Mouse (Mus musculus) gastrocnemius, adult 8-10 months (tissue): Measurements from ENCODE around the gene Cldn14. TPM values are rescaled to one million over a fixed set of nuclear protein-coding genes. Genes with fewer than 3 reads are reported as not detected.
"Not testable (repeated sequence)": the region's sequence is repeated elsewhere in the genome, so short reads cannot be mapped to it uniquely, and the experiment has no call there.

ENCODE experiments used
- DNase-seq, 2 experiments: peaks; one replicate each; pipeline ENCODE4 v3.0.0; 2022; ENCODE audit warnings: low spot score in 2 of 2
- total RNA-seq, 4 experiments: library from RNA; stranded (reverse); gene quantifications; 2 replicates each; pipeline ENCODE4 v1.2.4; 2022

The Cldn14 gene
- total RNA-seq, 4 experiments from 2014 or later = not detected

DNA sequence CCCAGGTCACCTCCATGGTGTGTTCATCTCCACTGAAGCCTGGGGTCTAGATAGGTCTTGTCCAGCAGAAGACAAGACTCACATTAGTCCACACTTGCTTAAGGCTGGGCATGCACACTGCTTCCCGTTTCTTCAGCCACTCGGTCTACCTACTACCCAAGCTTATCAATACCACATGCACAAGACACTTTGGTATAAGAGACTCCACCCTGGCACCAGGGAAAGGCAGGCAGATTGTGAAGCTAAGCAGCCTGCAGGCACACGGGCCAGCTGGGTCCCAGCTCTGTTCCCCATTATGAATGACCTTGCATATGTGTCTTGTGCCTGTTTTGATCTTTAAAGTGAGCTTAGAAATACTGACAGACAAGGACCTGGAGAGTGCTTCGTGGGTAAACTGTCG is 719 bp upstream of the Cldn14 start:
- DNase-seq = no peak

DNA sequence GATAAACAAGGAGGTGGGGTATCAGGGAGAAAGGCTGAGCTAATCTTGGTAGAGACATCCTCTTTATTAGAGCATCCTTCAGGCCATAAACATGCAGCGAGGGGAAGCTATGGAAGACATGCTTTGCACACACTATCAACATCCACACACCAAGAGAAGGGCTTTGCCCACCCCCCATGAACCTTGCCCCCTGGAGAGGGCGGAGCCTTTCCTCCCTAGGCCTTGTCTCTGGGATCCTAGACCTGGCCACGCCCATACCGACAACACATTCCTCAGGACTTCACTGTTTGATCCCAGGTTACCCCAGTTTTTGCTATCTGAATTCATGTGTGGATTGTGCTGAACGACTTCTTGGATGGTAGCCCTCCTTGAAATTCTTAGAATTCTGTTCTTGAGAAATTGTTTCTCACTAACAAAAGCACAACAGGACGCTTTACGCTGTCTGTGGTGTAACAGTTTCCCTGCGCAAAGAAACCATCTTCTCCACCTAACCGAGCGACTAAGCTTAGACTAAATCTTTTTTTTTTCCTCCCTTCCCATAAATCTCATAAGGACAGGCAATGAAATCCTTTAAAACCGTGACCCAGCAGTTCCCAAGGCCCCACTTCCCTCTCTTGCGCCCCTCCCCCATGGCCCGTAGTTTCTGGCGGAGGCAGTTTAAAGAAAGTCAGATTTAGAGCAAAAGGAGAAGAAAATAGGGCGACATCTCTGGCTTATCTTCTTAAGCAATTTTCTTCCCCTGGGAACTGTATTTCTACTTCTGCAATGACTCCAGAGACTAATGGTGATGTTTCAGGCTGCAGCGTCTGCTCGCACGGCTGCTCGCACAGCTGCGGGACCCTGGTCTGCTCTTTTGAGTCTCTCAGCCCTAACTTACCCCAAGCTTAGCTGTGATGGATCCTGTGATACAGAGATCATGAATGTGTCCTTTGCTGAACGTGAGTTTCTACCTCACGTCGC is 1.7 kb downstream of the Cldn14 start:
- no peak for DNase-seq

DNA sequence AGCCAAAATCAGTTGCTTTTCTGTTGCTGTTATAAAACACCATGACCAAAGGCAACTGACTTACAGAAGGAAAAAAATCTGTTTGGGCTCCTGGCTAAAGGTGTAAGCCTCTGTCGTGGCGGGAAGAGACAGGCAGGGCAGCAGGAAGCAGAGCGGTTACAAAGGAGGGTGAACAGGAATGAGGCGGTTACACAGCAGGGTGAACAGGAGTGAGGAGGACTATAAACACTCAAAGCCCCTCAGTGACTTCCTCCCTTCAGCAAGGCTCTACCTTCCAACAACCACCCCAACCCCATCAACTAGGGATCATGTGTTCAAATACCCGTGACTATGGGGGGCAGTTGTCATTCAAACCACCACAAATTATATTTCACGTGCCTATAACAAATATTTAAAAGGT is 5.2 kb downstream of the Cldn14 start:
- no peak for DNase-seq

DNA sequence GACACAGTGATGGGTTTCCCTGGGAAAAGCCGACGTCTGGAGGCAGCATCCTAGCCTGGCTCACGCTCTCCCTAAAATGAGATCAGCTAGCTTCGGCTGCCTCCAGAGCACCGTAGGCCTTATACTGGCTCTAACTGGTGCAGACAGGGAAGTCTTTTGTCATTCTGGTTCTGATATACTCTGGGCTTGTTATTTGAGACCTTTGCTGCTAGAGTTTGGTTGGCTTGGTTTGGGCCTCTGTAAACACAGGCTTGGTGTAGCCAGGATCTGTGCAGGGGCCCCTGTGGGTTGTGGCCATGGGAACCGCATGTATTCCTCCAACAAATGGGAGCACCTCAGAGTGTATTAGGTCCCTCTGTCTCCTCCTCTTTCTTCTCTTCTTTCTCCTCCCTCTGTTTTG is 7.3 kb downstream of the Cldn14 start:
- DNase-seq = no peak

DNA sequence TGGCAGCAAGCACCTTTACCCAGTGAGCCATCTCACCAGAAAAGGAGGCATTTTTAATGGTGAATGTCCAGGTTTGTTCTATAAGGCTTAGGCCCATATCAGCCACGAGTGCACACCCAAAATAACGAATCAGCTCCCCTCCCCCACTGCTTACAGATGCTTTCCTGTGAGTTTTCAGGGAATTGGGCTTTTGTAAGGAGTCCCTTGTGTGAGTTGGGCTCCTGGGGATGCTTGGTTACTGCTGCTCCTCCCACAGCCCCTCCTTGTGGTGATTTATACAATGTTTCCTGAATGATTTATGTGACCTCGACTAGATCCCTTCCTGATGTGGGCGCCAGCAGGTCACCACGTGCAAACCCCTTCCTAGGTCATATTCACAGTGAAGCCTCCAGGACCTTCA is 9.7 kb downstream of the Cldn14 start:
- no peak for DNase-seq

DNA sequence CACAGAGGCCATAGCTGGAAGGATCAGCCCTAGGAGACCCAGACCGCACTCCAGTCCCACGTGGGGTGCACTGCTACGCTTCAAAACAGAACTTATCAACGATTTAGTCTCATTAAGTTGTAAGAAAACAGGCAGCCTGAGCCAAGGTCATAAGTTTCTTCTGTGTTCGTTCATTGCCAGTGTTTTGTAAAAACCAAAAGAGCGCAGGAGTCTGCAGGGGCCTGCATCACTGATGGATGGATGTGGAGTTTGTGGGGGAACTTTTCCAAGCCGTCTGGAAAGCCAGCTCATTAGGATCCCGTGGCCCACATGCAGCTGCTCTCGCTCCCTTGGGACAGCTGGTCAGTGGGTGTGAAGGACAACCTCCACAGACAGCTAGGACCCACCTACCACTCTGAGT is 25.1 kb downstream of the Cldn14 start:
- DNase-seq = no peak

DNA sequence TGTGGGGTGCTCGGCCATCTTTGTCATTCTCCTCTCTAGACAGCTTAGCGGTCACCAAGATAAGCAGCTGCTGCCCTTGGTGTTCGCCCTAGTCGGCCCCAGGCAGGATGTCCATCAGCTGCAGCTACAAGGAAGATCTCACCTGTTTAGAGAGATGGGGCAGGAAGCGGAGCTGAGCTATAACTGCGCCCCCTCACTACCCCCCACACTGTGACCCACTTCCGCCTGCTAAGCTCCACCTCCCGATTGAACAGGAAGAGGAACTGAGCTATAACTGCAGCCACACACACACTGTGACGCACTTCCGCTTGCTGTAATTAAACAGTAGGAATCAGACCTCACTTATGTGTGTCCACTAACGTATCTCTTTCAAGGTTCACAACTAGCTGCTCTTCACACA is 26.3 kb downstream of the Cldn14 start:
- no peak for DNase-seq

DNA sequence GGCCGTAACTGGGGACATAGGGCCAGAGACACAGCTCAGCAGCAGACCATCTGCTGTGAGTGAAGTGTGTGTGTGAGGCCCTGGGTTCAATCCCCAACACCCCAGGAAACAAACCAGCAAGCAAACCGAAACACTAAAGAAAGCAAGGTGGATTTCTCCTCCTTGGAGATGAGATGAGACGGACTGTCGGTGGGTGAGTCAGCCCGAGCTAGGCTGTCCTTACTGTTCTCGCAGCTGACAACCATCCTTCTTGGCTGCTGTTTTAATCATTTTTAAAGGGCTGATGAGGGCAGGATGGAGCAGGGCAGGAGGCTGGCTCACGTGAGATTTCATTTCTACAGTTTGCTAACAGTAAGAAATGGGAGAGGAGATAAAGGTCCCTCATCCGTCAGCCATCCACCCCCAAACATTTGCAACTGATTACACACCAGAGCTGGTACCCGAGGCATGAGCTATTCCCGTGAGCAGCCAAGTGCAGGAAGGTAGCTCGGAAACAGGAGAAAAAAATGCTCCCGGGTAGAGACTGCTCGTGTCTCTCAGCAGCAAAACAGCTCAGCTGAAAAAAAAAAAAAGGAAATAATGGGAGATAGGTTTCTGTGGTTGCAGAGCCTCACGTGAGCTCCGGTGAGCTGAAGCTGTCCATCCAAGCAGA is 27.3 kb downstream of the Cldn14 start:
- DNase-seq = no peak

DNA sequence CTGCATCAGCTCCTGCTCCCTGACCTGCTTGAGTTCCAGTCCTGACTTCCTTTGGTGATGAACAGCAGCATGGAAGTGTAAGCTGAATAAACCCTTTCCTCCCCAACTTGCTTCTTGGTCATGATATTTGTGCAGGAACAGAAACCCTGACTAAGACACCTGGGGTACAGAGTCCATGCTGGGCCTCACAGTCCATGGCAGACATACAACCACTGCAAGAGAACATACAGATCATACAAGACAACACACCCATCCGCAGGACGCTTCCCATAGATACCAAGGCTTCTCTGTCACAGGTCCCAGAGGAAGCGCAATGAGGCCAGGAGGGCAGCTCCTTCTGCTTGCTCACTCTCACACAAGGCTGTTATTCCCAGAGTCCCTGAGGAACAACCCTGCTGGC is 28.3 kb downstream of the Cldn14 start:
- DNase-seq = not testable (repeated sequence)

DNA sequence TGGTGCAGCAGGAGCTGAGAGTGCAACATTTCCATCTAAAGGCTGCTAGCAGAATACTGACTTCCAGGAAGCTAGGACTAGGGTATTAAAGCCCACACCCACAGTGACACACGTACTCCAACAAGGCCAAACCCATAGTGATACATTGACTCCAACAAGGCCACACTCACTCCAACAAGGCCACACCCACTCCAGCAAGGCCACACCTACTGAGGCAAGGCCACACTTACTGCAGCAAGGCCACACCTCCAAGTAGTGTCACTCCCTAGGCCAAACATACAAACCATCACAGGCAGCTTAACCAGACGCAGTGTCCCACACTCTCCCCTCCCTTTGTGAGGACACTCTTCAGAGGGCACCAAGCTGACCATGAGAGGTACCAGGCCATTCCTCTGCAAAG is 29.3 kb downstream of the Cldn14 start:
- no peak for DNase-seq

DNA sequence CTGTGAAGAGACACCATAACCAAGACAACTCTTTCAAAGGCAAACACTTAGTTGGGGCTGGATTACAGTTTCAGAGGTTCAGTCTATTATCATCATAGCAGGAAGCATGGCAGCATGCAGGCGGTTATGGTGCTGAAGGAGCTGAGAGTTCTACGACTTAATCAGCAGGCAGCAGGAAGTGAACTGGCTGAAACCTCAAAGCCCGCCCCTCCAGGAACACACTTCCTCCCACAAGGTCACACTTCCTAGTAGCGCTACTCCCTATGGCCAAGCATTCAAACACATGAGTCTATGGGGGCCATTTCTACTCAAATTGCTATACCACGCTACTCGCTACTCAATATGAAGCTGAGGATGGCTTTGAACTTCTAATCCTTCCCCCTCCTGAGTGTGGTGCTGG is 31.1 kb downstream of the Cldn14 start:
- DNase-seq = no peak

DNA sequence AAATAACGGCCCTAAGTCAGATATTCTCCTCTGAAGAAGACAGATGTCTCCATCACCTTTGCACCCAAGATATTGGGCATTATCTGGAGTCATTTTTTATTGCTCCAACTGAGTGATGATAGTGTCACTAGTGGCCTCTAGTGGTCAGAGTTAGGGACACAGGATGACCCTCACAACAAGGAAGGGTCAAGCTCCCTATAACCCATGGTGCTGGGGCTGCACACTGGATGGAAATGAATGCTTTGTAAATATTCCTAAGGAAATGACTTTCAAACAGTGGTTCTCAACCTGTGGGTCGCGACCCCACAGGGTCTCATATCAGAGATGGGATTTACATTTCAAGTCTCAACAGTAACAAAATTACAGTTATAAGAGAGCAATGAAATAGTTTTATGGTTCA is 31.7 kb downstream of the Cldn14 start:
- DNase-seq = no peak

DNA sequence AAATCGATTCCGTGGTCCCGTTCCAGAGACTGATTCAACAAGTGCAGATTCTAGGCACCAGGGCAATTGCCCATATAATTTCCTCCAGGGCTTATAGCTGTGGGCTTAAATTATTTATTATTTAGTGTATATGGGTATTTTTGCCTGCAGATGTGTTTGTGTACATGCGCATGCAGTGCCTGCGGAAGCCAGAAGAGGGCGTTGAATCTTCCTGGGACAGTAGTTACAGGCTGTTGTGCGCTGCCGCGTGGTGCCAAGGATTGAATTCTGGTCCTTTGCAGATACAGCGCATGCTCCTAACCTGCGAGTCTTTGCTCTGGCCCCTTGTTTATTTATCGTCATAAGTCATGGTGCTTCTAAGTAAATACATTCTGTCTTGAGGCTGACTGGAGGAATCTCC is 33.2 kb downstream of the Cldn14 start:
- no peak for DNase-seq

DNA sequence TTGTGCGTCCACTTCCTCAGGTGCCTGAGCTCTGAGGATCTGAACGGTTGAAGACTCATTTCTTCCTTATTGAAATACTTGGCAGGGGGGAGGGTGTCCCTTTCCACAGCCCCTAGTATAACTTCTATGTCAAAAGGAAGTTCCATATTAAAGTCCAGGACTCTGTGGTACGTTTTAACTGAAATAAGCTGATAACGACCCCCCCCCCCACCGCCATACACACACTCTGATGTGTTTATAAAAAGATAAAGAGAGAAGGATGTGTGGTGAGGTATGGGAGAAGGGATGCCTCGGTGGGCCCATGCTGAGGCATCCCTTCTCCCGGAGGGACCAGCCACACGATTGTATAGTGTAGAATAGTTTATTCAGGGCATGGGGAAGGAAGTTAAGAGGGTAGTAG is 34.4 kb downstream of the Cldn14 start:
- DNase-seq = no peak

DNA sequence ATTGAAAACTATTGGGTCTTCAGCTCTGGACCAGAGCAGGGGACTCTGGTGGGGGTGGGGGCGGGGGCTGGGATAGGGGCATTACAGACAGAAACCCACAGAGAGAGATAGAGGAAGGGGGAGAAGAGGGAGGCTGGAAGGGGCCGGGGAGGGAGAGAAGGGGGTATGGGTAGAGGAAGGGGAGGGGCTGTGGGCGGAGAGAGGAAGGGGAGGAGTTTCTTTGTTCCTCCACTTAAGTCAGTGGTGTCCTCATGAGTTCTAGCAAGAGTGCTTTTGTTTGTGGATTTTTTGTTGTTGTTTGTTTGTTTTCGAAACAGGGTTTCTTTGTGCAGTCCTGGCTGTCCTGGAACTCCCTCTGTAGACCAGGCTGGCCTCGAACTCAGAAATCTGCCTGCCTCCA is 35.1 kb downstream of the Cldn14 start:
- no peak for DNase-seq

DNA sequence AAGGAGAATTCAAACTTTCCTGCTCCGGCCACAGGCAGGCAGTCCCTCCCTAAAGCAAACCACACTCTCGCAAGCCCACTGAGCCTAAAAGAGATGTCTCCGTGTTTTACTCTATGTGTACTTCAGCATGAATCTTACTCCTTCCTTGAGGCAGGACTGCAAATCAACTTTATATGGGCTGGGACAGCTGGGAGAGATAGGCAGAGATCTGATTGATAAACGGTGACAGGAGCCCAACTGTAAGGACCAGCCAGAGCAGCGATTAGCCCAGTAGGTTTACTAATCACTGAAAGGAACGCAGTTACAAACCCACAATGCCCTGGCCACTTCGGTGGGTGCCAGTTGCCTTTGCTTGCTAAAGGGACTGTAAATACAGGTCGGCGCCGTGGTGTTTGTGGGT is 35.5 kb downstream of the Cldn14 start:
- DNase-seq = no peak

DNA sequence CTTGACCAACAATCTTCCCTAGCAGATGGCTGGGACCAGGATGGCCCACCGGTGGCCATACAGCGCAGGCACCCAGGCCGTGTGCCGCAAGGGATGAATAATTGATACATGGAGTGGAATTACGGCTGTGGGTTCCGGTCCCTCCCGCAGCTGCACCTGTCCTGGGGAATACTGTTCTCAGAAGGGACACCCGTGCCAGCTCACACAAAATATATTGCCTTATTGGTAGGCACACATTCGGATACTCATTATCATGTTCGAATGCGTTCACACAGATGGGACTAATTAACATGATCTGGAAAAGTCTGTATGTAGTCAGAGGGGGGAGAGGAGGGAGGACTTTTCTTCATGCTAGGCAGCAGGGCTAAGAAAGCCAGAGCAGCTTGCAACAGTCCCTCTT is 37.6 kb downstream of the Cldn14 start:
- no peak for DNase-seq

DNA sequence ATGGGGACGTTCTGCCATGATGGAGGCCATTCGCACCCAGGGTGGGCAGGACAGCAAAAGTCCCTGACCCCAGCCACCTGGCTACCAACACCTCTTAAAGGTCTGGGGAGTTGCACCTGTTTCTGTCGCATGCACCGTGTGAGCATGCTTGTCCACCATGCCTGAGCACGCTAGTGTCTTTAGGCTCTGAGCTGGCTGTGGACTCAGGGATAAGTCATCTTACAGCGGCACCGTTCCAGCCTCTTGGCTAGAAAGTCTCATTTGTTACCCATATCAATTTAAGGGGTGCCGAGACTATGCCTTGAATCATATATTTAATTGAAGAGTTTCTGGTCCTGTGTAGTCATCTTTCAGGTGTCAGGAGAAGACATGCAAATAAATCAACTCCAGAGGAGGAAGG is 40.7 kb downstream of the Cldn14 start:
- no peak for DNase-seq

DNA sequence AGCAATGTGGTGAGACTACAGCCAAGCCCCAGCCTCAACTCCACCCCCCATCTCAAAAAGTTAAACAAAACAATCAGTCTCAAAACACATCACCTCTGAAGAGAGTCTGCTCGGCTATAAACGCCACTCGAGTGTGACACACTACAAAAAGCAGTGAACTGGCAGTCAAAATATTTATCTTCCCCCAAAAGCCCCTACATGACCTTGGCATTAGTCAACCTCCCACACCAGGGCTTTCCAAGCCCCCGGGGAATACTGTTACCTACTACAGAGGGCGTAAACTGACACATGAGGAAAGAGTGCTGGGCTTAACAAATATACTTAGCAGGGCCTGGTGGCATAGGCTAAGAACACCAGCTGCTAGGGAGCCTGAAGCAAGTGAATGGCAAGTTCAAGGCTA is 46.4 kb downstream of the Cldn14 start:
- DNase-seq = no peak

DNA sequence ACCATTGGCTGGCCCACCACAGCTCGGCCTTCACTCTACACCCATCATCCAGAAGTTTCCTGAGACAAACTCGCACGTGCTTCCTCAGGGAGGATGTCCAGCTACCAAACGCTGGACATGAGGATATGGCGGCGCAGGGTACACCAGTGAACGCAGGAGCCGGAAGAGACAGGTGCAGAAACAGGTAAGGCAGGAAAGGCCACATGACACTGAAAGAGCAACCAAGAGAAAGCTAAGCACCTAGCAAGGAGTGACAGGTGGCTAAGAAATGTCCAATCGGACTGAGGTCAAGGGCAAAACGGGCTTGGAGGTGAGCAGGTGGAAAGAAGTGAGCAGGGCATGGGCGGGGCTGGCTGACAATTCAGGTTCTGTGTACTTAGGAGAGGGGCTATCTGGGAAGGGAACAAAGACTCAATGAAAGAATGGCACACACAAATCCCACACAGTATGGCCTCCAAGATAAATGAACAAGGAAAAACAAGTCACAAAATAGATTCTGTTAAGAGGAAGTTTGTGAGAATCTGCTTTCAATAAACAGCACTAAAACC is 47.5 kb downstream of the Cldn14 start:
- DNase-seq = no peak

DNA sequence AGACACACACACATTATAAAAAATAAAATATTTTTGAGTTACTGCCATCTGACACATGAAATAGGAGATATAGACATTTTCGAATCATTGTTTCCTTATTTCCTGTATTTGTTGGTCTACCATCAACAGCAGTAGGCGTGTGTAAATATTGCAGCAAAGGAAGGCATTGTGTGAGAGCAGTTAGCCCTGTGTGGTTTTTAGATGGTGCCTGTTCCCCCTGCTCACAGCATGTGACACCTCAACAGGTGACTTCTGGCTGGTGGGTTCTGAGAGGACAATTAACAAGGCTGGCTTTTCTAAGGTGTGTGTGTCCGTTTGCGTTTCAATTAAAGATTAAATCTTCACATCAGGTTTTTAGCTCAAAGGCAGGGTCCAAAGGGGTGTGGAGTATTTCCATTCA is 48.1 kb downstream of the Cldn14 start:
- no peak for DNase-seq

DNA sequence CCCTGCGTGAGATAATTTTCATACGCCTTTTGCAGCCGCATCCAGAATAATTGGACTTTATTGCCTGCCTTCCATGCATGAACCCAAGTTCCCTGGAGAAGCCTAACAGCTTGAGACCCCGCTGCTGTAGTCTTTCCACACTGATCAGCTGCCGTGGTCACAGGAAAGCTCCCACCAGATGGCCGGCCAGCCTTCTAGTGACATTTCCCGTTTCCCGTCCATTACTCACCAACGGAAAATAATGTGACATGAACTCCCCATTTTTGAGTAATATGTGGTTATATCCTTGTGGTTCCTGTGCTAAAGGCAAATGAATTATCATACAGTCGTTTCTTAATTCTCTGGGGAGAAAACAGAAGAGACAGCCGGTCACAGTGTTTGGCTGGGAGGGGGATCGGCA is 51.2 kb downstream of the Cldn14 start:
- DNase-seq = no peak

DNA sequence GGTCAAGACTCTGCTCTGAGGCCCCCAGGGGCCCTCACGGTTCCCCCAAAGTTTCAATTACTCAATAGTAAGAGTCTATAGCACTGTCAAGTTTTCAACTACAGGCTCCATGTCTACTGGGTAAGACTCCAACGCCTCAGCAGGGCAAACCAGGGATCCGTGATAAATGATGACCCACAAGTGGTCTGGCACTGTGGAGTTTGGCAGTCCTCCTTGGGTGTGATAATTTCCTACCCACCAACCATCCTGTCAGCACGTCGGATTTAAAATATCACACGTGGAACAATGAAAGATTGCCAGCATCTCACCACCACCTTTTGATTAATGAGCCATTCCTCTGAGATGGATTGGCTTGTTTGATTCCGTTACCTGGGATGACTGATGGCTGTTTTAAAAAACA is 51.7 kb downstream of the Cldn14 start:
- no peak for DNase-seq
